Mouse (Mus musculus) heart, postnatal 0 days (tissue): ENCODE measurements around the gene Igflr1.

Experiments
- CTCF ChIP-seq: IDR thresholded peaks from 2 replicates; pipeline ENCODE4 v1.5.1; 2016; ENCODE audit warnings: antibody characterized with exemption, control low read depth, low read depth
- EP300 ChIP-seq: IDR thresholded peaks from 2 replicates; pipeline ENCODE4 v1.6.1; 2016; ENCODE audit warnings: antibody characterized with exemption, low read depth

- TF ChIP-seq CTCF (no peak), EP300 (no peak)
Observed at GRCm38 (mm10) chr7:30557901-30558514, 7.2 kb upstream of the Igflr1 start.
